Comparison of ENCODE assay signal across 24 mouse cellular contexts in the genomic region with DNA sequence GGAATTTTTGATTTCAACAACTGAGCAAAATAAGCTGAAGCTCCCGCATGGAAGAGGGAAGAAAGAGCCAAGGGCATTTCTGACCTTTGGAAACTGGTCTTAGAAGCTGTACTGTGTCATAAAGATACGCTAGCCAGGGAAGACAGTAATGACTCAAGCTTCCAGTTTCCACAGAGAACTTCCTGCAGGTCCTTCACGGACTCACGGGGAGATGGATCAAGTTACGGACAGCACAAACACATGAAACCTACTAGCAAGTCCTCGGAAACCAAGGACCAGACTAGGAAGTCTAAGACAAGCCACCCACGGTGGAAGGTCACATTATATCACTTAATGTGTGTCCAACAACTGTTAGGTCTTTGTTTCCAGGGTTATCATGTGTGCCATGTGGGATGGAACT. TPM values are rescaled to one million over a fixed set of nuclear protein-coding genes. Genes with fewer than 3 reads are reported as not detected.
DNase-seq lines count a peak whose midpoint lies in the region; ATAC-seq and TF ChIP-seq lines count a peak whose summit lies in the region.
"Had no signal": no experiment of that assay in that cellular context is flagged by ENCODE, and none has a peak within 500 bp of the region (broad histone marks: within the 10 kb centered on the region; RNA-seq: fewer than 3 reads in every experiment).

No protein-coding gene starts in this region.

- H3K27ac ChIP-seq in gastrocnemius, adult 2 months: peak overlapping the region; percentile 57; the same call in 1 of the 2 replicates
- H3K27ac ChIP-seq in intestine, postnatal 0 days (ENCODE audit: low read depth, low read length): peak overlapping the region; percentile 57
- no peak overlapping the region for H3K27ac ChIP-seq in kidney, embryonic 15.5 days
- no peak overlapping the region for H3K27ac ChIP-seq in hindbrain, embryonic 13.5 days
- H3K27ac ChIP-seq: embryonic facial prominence, embryonic 12.5 days; embryonic facial prominence, embryonic 15.5 days; forebrain, embryonic 12.5 days; forebrain, embryonic 15.5 days; hindbrain, embryonic 12.5 days had no signal

- no peaks in the 10 kb centered on the region for H3K27me3 ChIP-seq in intestine, postnatal 0 days (replicated peaks; ENCODE audit: control insufficient read depth, insufficient read depth, low read length)
- no peaks in the 10 kb centered on the region for H3K27me3 ChIP-seq in kidney, embryonic 15.5 days
- H3K27me3 ChIP-seq in hindbrain, embryonic 13.5 days: no peaks in the 10 kb centered on the region
- H3K27me3 ChIP-seq: embryonic facial prominence, embryonic 12.5 days; embryonic facial prominence, embryonic 15.5 days; forebrain, embryonic 12.5 days; forebrain, embryonic 15.5 days; hindbrain, embryonic 12.5 days had no signal

- no peak overlapping the region for H3K4me3 ChIP-seq in gastrocnemius, adult 2 months
- no peak overlapping the region for H3K4me3 ChIP-seq in intestine, postnatal 0 days (ENCODE audit: low read depth, low read length)
- no peak overlapping the region for H3K4me3 ChIP-seq in kidney, embryonic 15.5 days (replicated peaks)
- H3K4me3 ChIP-seq in hindbrain, embryonic 13.5 days: no peak overlapping the region
- H3K4me3 ChIP-seq: embryonic facial prominence, embryonic 12.5 days; embryonic facial prominence, embryonic 15.5 days; forebrain, embryonic 12.5 days; forebrain, embryonic 15.5 days; hindbrain, embryonic 12.5 days had no signal

- H3K4me2 ChIP-seq in intestine, postnatal 0 days (replicated peaks; ENCODE audit: low read depth): no peak overlapping the region
- H3K4me2 ChIP-seq in kidney, embryonic 15.5 days: no peak overlapping the region
- no peak overlapping the region for H3K4me2 ChIP-seq in hindbrain, embryonic 13.5 days
- H3K4me2 ChIP-seq: embryonic facial prominence, embryonic 12.5 days; embryonic facial prominence, embryonic 15.5 days; forebrain, embryonic 12.5 days; forebrain, embryonic 15.5 days; heart, embryonic 11.5 days; hindbrain, embryonic 12.5 days had no signal

- ATAC-seq in intestine, postnatal 0 days: peak; percentile 48; the same call in 1 of the 2 replicates
- no peak for ATAC-seq in kidney, embryonic 15.5 days (replicated peaks; ENCODE audit: low FRiP score)
- ATAC-seq in hindbrain, embryonic 13.5 days (ENCODE audit: low FRiP score): no peak
- ATAC-seq: activated CD4-positive, CD25-positive, alpha-beta regulatory T cell, adult 4 months; forebrain, embryonic 15.5 days; hindbrain, embryonic 16.5 days had no signal

- peak; percentile 33 for DNase-seq in adrenal gland, adult 2 months
- DNase-seq in adrenal gland, adult 18-20 months (ENCODE audit: low spot score in 2 of 2): no peak
- DNase-seq in gastrocnemius, adult 2 months: no peak
- DNase-seq in gastrocnemius, postnatal 10 days: no peak
- DNase-seq in 416B (ENCODE audit: low read depth): peak; percentile 85
- DNase-seq: cerebellum, adult 11 months; cerebellum, adult 2 months; cerebellum, adult 9-11 months; cerebellum, postnatal 25 days; gastrocnemius, postnatal 14 days; heart, adult 11 months; kidney, adult 11 months; kidney, adult 8-10 months had no signal

- no peak overlapping the region for H3K9ac ChIP-seq in intestine, postnatal 0 days (ENCODE audit: low read depth, low read length)
- H3K9ac ChIP-seq in kidney, embryonic 15.5 days: no peak overlapping the region
- H3K9ac ChIP-seq in hindbrain, embryonic 13.5 days: no peak overlapping the region
- H3K9ac ChIP-seq: embryonic facial prominence, embryonic 12.5 days; embryonic facial prominence, embryonic 15.5 days; forebrain, embryonic 12.5 days; forebrain, embryonic 15.5 days; hindbrain, embryonic 12.5 days had no signal

- peaks cover 75% of the 10 kb centered on the region for H3K36me3 ChIP-seq in intestine, postnatal 0 days (ENCODE audit: control insufficient read depth, insufficient read depth)
- peaks cover 91% of the 10 kb centered on the region for H3K36me3 ChIP-seq in kidney, embryonic 15.5 days
- peaks cover 87% of the 10 kb centered on the region for H3K36me3 ChIP-seq in hindbrain, embryonic 13.5 days

- WGBS in intestine, postnatal 0 days: 41% methylated on average over 7 of the region's 7 CpGs
- WGBS in kidney, embryonic 15.5 days: 58% methylated on average over 7 of the region's 7 CpGs
- WGBS in hindbrain, embryonic 13.5 days: 88% methylated on average over 7 of the region's 7 CpGs

- intact Hi-C loops in gastrocnemius, adult 2 months (cut with DNase I): no loop called here

- TF ChIP-seq CTCF in gastrocnemius, adult 2 months (IDR thresholded peaks at IDR 0.05): no peak
- TF ChIP-seq CTCF in intestine, postnatal 0 days (IDR thresholded peaks at IDR 0.05; ENCODE audit: low read depth): no peak

- peaks cover 9% of the 10 kb centered on the region; the same call in 1 of the 2 replicates for H3K4me1 ChIP-seq in intestine, postnatal 0 days (replicated peaks; ENCODE audit: control insufficient read depth, insufficient read depth, low read length)
- H3K4me1 ChIP-seq in kidney, embryonic 15.5 days: no peaks in the 10 kb centered on the region
- 0 out of 2 replicates have a peak, but pooled peaks cover 5% of the 10 kb centered on the region for H3K4me1 ChIP-seq in hindbrain, embryonic 13.5 days (replicated peaks)
- H3K4me1 ChIP-seq: embryonic facial prominence, embryonic 12.5 days; embryonic facial prominence, embryonic 15.5 days; forebrain, embryonic 12.5 days; forebrain, embryonic 15.5 days; hindbrain, embryonic 12.5 days had no signal

- no peaks in the 10 kb centered on the region for H3K9me3 ChIP-seq in intestine, postnatal 0 days (ENCODE audit: control insufficient read depth)
- no peaks in the 10 kb centered on the region for H3K9me3 ChIP-seq in kidney, embryonic 15.5 days (replicated peaks)
- no peaks in the 10 kb centered on the region for H3K9me3 ChIP-seq in hindbrain, embryonic 13.5 days
- H3K9me3 ChIP-seq: embryonic facial prominence, embryonic 12.5 days; embryonic facial prominence, embryonic 15.5 days; forebrain, embryonic 12.5 days; forebrain, embryonic 15.5 days; hindbrain, embryonic 12.5 days had no signal

RNA-seq across cellular contexts. Expression of gene Sel1l, which starts 10.7 kb away (rescaled TPM):
- 100 to 1,000 TPM; 135 to 181 TPM for total RNA-seq in adrenal gland, adult 2 months (2021)
- 26.9 and 28.8 TPM in 2 replicates for polyA plus RNA-seq in adrenal gland, adult 2 months (2012; rRNA removed)
- total RNA-seq in adrenal gland, adult 18-20 months (2021): 100 to 1,000 TPM; 120 to 180 TPM
- 10 to 100 TPM; 40.8 to 53.3 TPM for total RNA-seq in gastrocnemius, adult 2 months (2021)
- total RNA-seq in gastrocnemius, postnatal 10 days (2021): 10 to 100 TPM; 46.8 to 50.4 TPM
- polyA plus RNA-seq in intestine, postnatal 0 days (2015; fragmentation: Nextera tagmentation; extraction: Ambion mirVana): 88.2 and 108 TPM in 2 replicates
- 86.7 and 92.9 TPM in 2 replicates for polyA plus RNA-seq in kidney, embryonic 15.5 days (2015; fragmentation: Nextera tagmentation; extraction: Ambion mirVana)
- polyA plus RNA-seq in hindbrain, embryonic 13.5 days (2015; fragmentation: Nextera tagmentation; extraction: Ambion mirVana): 105 and 106 TPM in 2 replicates

RNA-seq across cellular contexts. Expression of gene Ston2, which starts 50.1 kb away (rescaled TPM):
- 1 to 10 TPM; 4.6 to 9.7 TPM for total RNA-seq in adrenal gland, adult 2 months (2021)
- polyA plus RNA-seq in adrenal gland, adult 2 months (2012; rRNA removed): 2.0 and 4.4 TPM in 2 replicates
- 1 to 10 TPM; 3.7 to 8.3 TPM for total RNA-seq in adrenal gland, adult 18-20 months (2021)
- total RNA-seq in gastrocnemius, adult 2 months (2021): 10 to 100 TPM; 53.3 to 61.6 TPM
- total RNA-seq in gastrocnemius, postnatal 10 days (2021): 10 to 100 TPM; 42.7 to 51.4 TPM
- polyA plus RNA-seq in intestine, postnatal 0 days (2015; fragmentation: Nextera tagmentation; extraction: Ambion mirVana): 2.7 and 3.5 TPM in 2 replicates
- polyA plus RNA-seq in kidney, embryonic 15.5 days (2015; fragmentation: Nextera tagmentation; extraction: Ambion mirVana): 11.2 and 12.4 TPM in 2 replicates
- 5.3 and 6.3 TPM in 2 replicates for polyA plus RNA-seq in hindbrain, embryonic 13.5 days (2015; fragmentation: Nextera tagmentation; extraction: Ambion mirVana)

Comparison
In these comparisons a context has a peak if more than half of its experiments do, and no peak if none do; other contexts are left out.
1. DNase-seq: peak in adrenal gland, adult 2 months (single experiment) and 416B (single experiment); none in adrenal gland, adult 18-20 months (0 of 2), gastrocnemius, adult 2 months (single experiment) and gastrocnemius, postnatal 10 days (single experiment).
2. H3K27ac ChIP-seq: peak in gastrocnemius, adult 2 months (single experiment) and intestine, postnatal 0 days (single experiment); none in kidney, embryonic 15.5 days (single experiment) and hindbrain, embryonic 13.5 days (single experiment).
3. RNA of gene Ston2, which starts 50.1 kb away (total RNA-seq): 53.3 to 61.6 TPM in gastrocnemius, adult 2 months and 42.7 to 51.4 TPM in gastrocnemius, postnatal 10 days; 4.6 to 9.7 TPM in adrenal gland, adult 2 months and 3.7 to 8.3 TPM in adrenal gland, adult 18-20 months; every median in the first group is over 4 times any median in the second.